Mouse (Mus musculus) heart, embryonic 15.5 days (tissue): ENCODE measurements at regions not wholly inside any gene's neighbourhood (a gene's known extent, or its start where the extent isn't known, plus 50 kb on each side); places are given as distances from the start of the nearest gene placed in this dataset.

Source experiments
- ATAC-seq: fragments of 200-750 bp; cut with Nextera tagmentation; replicated peaks from 2 replicates; pipeline ENCODE4 v1.8.0; 2017; ENCODE audit warnings: low read depth, moderate TSS enrichment; ENCODE audit not compliant: insufficient number of reproducible peaks, insufficient read depth, low FRiP score
- H3K27ac ChIP-seq: fragments of 300-500 bp; sonication (generic); 2 replicates; pipeline ENCODE4 v1.5.1; 2015; ENCODE audit warnings: mild to moderate bottlenecking, inconsistent platforms
- H3K27me3 ChIP-seq: fragments of 300-500 bp; sonication (generic); 2 replicates; pipeline ENCODE4 v1.6.1; 2015; ENCODE audit warnings: inconsistent platforms
- H3K36me3 ChIP-seq: fragments of 300-500 bp; sonication (generic); 2 replicates; pipeline ENCODE4 v1.6.1; 2015; ENCODE audit warnings: mild to moderate bottlenecking, inconsistent platforms
- H3K4me1 ChIP-seq: fragments of 300-500 bp; sonication (generic); replicated peaks from 2 replicates; pipeline ENCODE4 v1.6.1; 2015; ENCODE audit warnings: inconsistent platforms
- H3K4me2 ChIP-seq: fragments of 300-500 bp; sonication (generic); 2 replicates; pipeline ENCODE4 v1.6.1; 2015; ENCODE audit warnings: inconsistent platforms, mild to moderate bottlenecking, moderate library complexity
- H3K4me3 ChIP-seq: fragments of 300-500 bp; sonication (generic); 2 replicates; pipeline ENCODE4 v1.5.1; 2015; ENCODE audit warnings: mild to moderate bottlenecking, inconsistent platforms
- H3K9ac ChIP-seq: fragments of 300-500 bp; sonication (generic); 2 replicates; pipeline ENCODE4 v1.6.1; 2015; ENCODE audit warnings: mild to moderate bottlenecking, inconsistent platforms
- H3K9me3 ChIP-seq: fragments of 300-500 bp; sonication (generic); replicated peaks from 2 replicates; pipeline ENCODE4 v1.6.1; 2016; ENCODE audit warnings: inconsistent platforms
- WGBS: fragments of 180-500 bp; shearing (Covaris S2); methylation state at CpG from one replicate; pipeline ENCODE4 v1.1.7; 2015; ENCODE audit warnings: mixed read lengths; 5-methylcytosine and 5-hydroxymethylcytosine counted together

GRCm38 (mm10) chr16:91156506-91156905 is 61.6 kb upstream of the 4932438H23Rik start:
- H3K27ac ChIP-seq: no peak overlapping the region
- no peaks in the 10 kb centered on the region for H3K9me3 ChIP-seq
- no peaks in the 10 kb centered on the region for H3K4me1 ChIP-seq
- H3K4me3 ChIP-seq: no peak overlapping the region
- H3K36me3 ChIP-seq: no peaks in the 10 kb centered on the region
- no peak for ATAC-seq
- no peak overlapping the region for H3K9ac ChIP-seq
- WGBS: 40% methylated on average over 15 of the region's 15 CpGs
- no peak overlapping the region for H3K4me2 ChIP-seq
- peaks cover 4% of the 10 kb centered on the region; the same call in 1 of the 2 replicates for H3K27me3 ChIP-seq

GRCm38 (mm10) chr16:91160679-91161078 is 64.6 kb upstream of the Olig2 start:
- Histone ChIP-seq H3K4me1 (no peaks in the 10 kb centered on the region), H3K27me3 (peaks cover 11% of the 10 kb centered on the region; the same call in 1 of the 2 replicates), H3K9me3 (no peaks in the 10 kb centered on the region), H3K36me3 (no peaks in the 10 kb centered on the region), H3K27ac (no peak overlapping the region), H3K9ac (no peak overlapping the region), H3K4me3 (no peak overlapping the region), H3K4me2 (no peak overlapping the region)
- 12% methylated on average over 8 of the region's 8 CpGs for WGBS
- no peak for ATAC-seq

- H3K4me2 ChIP-seq: no peak overlapping the region
- no peak for ATAC-seq
- 79% methylated on average over 6 of the region's 6 CpGs for WGBS
- no peaks in the 10 kb centered on the region for H3K36me3 ChIP-seq
- 0 out of 2 replicates have a peak, but pooled peaks cover 7% of the 10 kb centered on the region for H3K27me3 ChIP-seq
- H3K27ac ChIP-seq: no peak overlapping the region
- no peaks in the 10 kb centered on the region for H3K9me3 ChIP-seq
- no peak overlapping the region for H3K9ac ChIP-seq
- H3K4me1 ChIP-seq: no peaks in the 10 kb centered on the region
- no peak overlapping the region for H3K4me3 ChIP-seq
Observed at GRCm38 (mm10) chr16:91161616-91162015, 63.6 kb upstream of the Olig2 start.

- Histone ChIP-seq H3K4me1 (no peaks in the 10 kb centered on the region), H3K4me2 (no peak overlapping the region), H3K4me3 (no peak overlapping the region), H3K27ac (no peak overlapping the region), H3K9me3 (no peaks in the 10 kb centered on the region), H3K27me3 (0 out of 2 replicates have a peak, but pooled peaks cover 7% of the 10 kb centered on the region), H3K9ac (no peak overlapping the region), H3K36me3 (no peaks in the 10 kb centered on the region)
- WGBS: 78% methylated on average over 6 of the region's 6 CpGs
- ATAC-seq: no peak
Observed at GRCm38 (mm10) chr16:91162381-91162780, 62.9 kb upstream of the Olig2 start.

GRCm38 (mm10) chr16:91165906-91166305 is 59.4 kb upstream of the Olig2 start:
- Histone ChIP-seq H3K4me3 (no peak overlapping the region), H3K27me3 (peaks cover 16% of the 10 kb centered on the region; the same call in 1 of the 2 replicates), H3K9ac (no peak overlapping the region), H3K36me3 (no peaks in the 10 kb centered on the region), H3K9me3 (no peaks in the 10 kb centered on the region), H3K4me2 (no peak overlapping the region), H3K27ac (no peak overlapping the region), H3K4me1 (peaks cover 10% of the 10 kb centered on the region)
- 75% methylated on average over 4 of the region's 4 CpGs for WGBS
- no peak for ATAC-seq

GRCm38 (mm10) chr16:91166866-91167265 is 58.4 kb upstream of the Olig2 start:
- peaks cover 15% of the 10 kb centered on the region; the same call in 1 of the 2 replicates for H3K27me3 ChIP-seq
- H3K4me3 ChIP-seq: no peak overlapping the region
- peaks cover 10% of the 10 kb centered on the region for H3K4me1 ChIP-seq
- no peaks in the 10 kb centered on the region for H3K9me3 ChIP-seq
- no peaks in the 10 kb centered on the region for H3K36me3 ChIP-seq
- H3K4me2 ChIP-seq: no peak overlapping the region
- ATAC-seq: no peak
- no peak overlapping the region for H3K27ac ChIP-seq
- H3K9ac ChIP-seq: no peak overlapping the region

GRCm38 (mm10) chr16:91168398-91168797 is 56.9 kb upstream of the Olig2 start:
- no peak overlapping the region for H3K9ac ChIP-seq
- H3K27me3 ChIP-seq: peaks cover 9% of the 10 kb centered on the region; the same call in 1 of the 2 replicates
- H3K27ac ChIP-seq: no peak overlapping the region
- H3K36me3 ChIP-seq: no peaks in the 10 kb centered on the region
- ATAC-seq: no peak
- H3K4me2 ChIP-seq: no peak overlapping the region
- H3K9me3 ChIP-seq: no peaks in the 10 kb centered on the region
- H3K4me1 ChIP-seq: peaks cover 10% of the 10 kb centered on the region
- 58% methylated on average over 7 of the region's 7 CpGs for WGBS
- H3K4me3 ChIP-seq: no peak overlapping the region

- ATAC-seq: 0 out of 2 replicates have a peak, but pooled peaks have one; percentile 39
- Histone ChIP-seq H3K36me3 (no peaks in the 10 kb centered on the region), H3K9ac (no peak overlapping the region), H3K9me3 (no peaks in the 10 kb centered on the region), H3K4me1 (peaks cover 14% of the 10 kb centered on the region), H3K27me3 (peaks cover 9% of the 10 kb centered on the region; the same call in 1 of the 2 replicates), H3K4me2 (peak overlapping the region; percentile 70), H3K27ac (no peak overlapping the region), H3K4me3 (peak overlapping the region; percentile 38)
- WGBS: 1% methylated on average over 16 of the region's 16 CpGs
Observed at GRCm38 (mm10) chr16:91169829-91170228, 55.4 kb upstream of the Olig2 start.

GRCm38 (mm10) chr16:91171911-91172440 is 53.3 kb upstream of the Olig2 start:
- no peaks in the 10 kb centered on the region for H3K9me3 ChIP-seq
- H3K4me1 ChIP-seq: peaks cover 14% of the 10 kb centered on the region
- no peaks in the 10 kb centered on the region for H3K36me3 ChIP-seq
- no peak for ATAC-seq
- H3K9ac ChIP-seq: no peak overlapping the region
- peaks cover 9% of the 10 kb centered on the region; the same call in 1 of the 2 replicates for H3K27me3 ChIP-seq
- WGBS: 84% methylated on average over 14 of the region's 14 CpGs
- H3K27ac ChIP-seq: no peak overlapping the region
- H3K4me2 ChIP-seq: no peak overlapping the region
- H3K4me3 ChIP-seq: no peak overlapping the region

GRCm38 (mm10) chr16:91172510-91172909 is 52.7 kb upstream of the Olig2 start:
- Histone ChIP-seq H3K4me2 (no peak overlapping the region), H3K9ac (no peak overlapping the region), H3K4me1 (peaks cover 14% of the 10 kb centered on the region), H3K36me3 (no peaks in the 10 kb centered on the region), H3K9me3 (no peaks in the 10 kb centered on the region), H3K4me3 (no peak overlapping the region), H3K27ac (no peak overlapping the region), H3K27me3 (peaks cover 9% of the 10 kb centered on the region; the same call in 1 of the 2 replicates)
- ATAC-seq: no peak
- WGBS: 82% methylated on average over 9 of the region's 9 CpGs

GRCm38 (mm10) chr16:91173241-91173640 is 52.0 kb upstream of the Olig2 start:
- Histone ChIP-seq H3K36me3 (no peaks in the 10 kb centered on the region), H3K27ac (no peak overlapping the region), H3K9ac (no peak overlapping the region), H3K4me2 (no peak overlapping the region), H3K4me3 (no peak overlapping the region), H3K4me1 (peaks cover 14% of the 10 kb centered on the region), H3K27me3 (peaks cover 8% of the 10 kb centered on the region; the same call in 1 of the 2 replicates), H3K9me3 (no peaks in the 10 kb centered on the region)
- WGBS: 81% methylated on average over 15 of the region's 15 CpGs
- no peak for ATAC-seq

- no peaks in the 10 kb centered on the region for H3K9me3 ChIP-seq
- ATAC-seq: no peak
- H3K4me1 ChIP-seq: peaks cover 14% of the 10 kb centered on the region
- no peak overlapping the region for H3K4me2 ChIP-seq
- H3K4me3 ChIP-seq: no peak overlapping the region
- no peak overlapping the region for H3K9ac ChIP-seq
- no peak overlapping the region for H3K27ac ChIP-seq
- no peaks in the 10 kb centered on the region for H3K36me3 ChIP-seq
- WGBS: 37% methylated on average over 3 of the region's 3 CpGs
- H3K27me3 ChIP-seq: peaks cover 5% of the 10 kb centered on the region; the same call in 1 of the 2 replicates
Observed at GRCm38 (mm10) chr16:91173870-91174278, 51.4 kb upstream of the Olig2 start.
